Mouse (Mus musculus) testis, adult 2 months (tissue): Measurements from ENCODE around the gene Oaz1. TPM values are rescaled to one million over a fixed set of nuclear protein-coding genes. Genes with fewer than 3 reads are reported as not detected.
A peak's percentile ranks its signal among the peaks of the same experiment; 100 is the strongest.
"Not testable (repeated sequence)": the region's sequence is repeated elsewhere in the genome, so short reads cannot be mapped to it uniquely, and the experiment has no call there.

Experiments used
- H3K27ac ChIP-seq: fragments of 200-500 bp; 2 replicates; pipeline ENCODE4 v1.5.1; 2012; ENCODE audit warnings: low read depth, low read length; ENCODE audit not compliant: control insufficient read depth, insufficient read depth
- H3K27me3 ChIP-seq: fragments of 200-500 bp; 2 replicates; pipeline ENCODE4 v1.6.1; 2012; ENCODE audit warnings: mild to moderate bottlenecking, low read length, moderate library complexity; ENCODE audit not compliant: control insufficient read depth, insufficient read depth
- H3K36me3 ChIP-seq: fragments of 200-500 bp; 2 replicates; pipeline ENCODE4 v1.6.1; 2012; ENCODE audit warnings: mild to moderate bottlenecking, low read length; ENCODE audit not compliant: control insufficient read depth, insufficient read depth
- H3K4me1 ChIP-seq: fragments of 200-500 bp; 2 replicates; pipeline ENCODE4 v1.6.1; 2012; ENCODE audit warnings: low read length; ENCODE audit not compliant: control insufficient read depth, insufficient read depth
- H3K4me3 ChIP-seq: fragments of 200-500 bp; 2 replicates; pipeline ENCODE4 v1.5.1; 2012; ENCODE audit warnings: low read depth, mild to moderate bottlenecking, low read length, moderate library complexity, mixed read lengths; ENCODE audit not compliant: control insufficient read depth
- CTCF ChIP-seq: fragments of 200-500 bp; IDR thresholded peaks from 2 replicates; pipeline ENCODE4 v1.5.1; 2012; ENCODE audit warnings: low read depth, mild to moderate bottlenecking, inconsistent platforms, low read length, moderate library complexity; ENCODE audit not compliant: control insufficient read depth, insufficient read depth, insufficient replicate concordance
- POLR2A ChIP-seq: fragments of 200-500 bp; IDR thresholded peaks from 2 replicates; pipeline ENCODE4 v1.6.1; 2012; ENCODE audit warnings: low read depth, mild to moderate bottlenecking, inconsistent platforms, low read length, moderate library complexity; ENCODE audit not compliant: control insufficient read depth
- polyA plus RNA-seq: library from polyadenylated mRNA; depleted of rRNA; stranded (reverse); fragments of >200 nt; gene quantifications from 2 replicates; pipeline ENCODE4 v1.2.3, GENCODE M21; 2012

Gene Oaz1
- polyA plus RNA-seq, 1 experiment, result 275 TPM

- Histone ChIP-seq H3K4me1 (peaks cover 39% of the 10 kb centered on the region), H3K27me3 (no peaks in the 10 kb centered on the region), H3K4me3 (peak overlapping the region; percentile 37), H3K27ac (peak overlapping the region; percentile 55), H3K36me3 (no peaks in the 10 kb centered on the region; the same call in 1 of the 2 replicates)
- TF ChIP-seq POLR2A (no peak; the same call in 1 of the 2 replicates), CTCF (no peak)
Measured at GRCm38 (mm10) chr10:80808099-80808984, 18.1 kb upstream of the Oaz1 start.

GRCm38 (mm10) chr10:80808985-80809632 is 17.3 kb upstream of the Oaz1 start:
- TF ChIP-seq CTCF, result no peak
- no peak for TF ChIP-seq POLR2A
- H3K36me3 ChIP-seq, result no peaks in the 10 kb centered on the region

DNA sequence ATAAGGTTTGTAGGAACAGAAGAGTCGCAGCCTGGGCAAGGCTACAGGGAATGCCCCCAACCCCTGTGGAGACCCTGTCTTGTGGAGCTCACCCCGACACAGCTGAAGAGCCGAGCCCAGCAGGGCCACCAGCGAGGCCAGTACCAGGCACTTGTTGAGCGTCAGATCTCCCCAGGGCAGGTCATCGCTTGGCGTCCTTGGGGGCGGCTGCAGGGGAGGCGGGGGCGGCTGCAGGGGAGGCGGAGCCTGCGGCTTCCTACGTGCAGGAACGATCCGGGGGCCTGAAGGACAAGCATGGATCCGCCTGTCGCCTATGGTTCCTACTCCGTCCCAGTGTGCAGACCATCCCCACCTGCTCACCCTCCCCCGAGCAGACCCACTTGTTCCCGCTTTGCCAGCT is 16.4 kb upstream of the Oaz1 start:
- TF ChIP-seq CTCF (no peak), POLR2A (no peak)
- Histone ChIP-seq H3K4me3 (no peak overlapping the region), H3K36me3 (no peaks in the 10 kb centered on the region), H3K4me1 (peaks cover 39% of the 10 kb centered on the region), H3K27me3 (no peaks in the 10 kb centered on the region), H3K27ac (no peak overlapping the region)

More at GRCm38 (mm10) chr10:80808985-80809632, 17.3 kb upstream of the Oaz1 start:
- Histone ChIP-seq H3K4me1 (peaks cover 39% of the 10 kb centered on the region), H3K27me3 (no peaks in the 10 kb centered on the region), H3K27ac (peak overlapping the region; percentile 55; the same call in 1 of the 2 replicates), H3K4me3 (peak overlapping the region; percentile 37)

GRCm38 (mm10) chr10:80812391-80813041 is 13.9 kb upstream of the Oaz1 start:
- no peak overlapping the region for H3K4me3 ChIP-seq
- H3K36me3 ChIP-seq, result no peaks in the 10 kb centered on the region
- TF ChIP-seq POLR2A (no peak), CTCF (no peak)
- H3K27ac ChIP-seq, result no peak overlapping the region
- no peaks in the 10 kb centered on the region for H3K27me3 ChIP-seq
- peaks cover 18% of the 10 kb centered on the region for H3K4me1 ChIP-seq

DNA sequence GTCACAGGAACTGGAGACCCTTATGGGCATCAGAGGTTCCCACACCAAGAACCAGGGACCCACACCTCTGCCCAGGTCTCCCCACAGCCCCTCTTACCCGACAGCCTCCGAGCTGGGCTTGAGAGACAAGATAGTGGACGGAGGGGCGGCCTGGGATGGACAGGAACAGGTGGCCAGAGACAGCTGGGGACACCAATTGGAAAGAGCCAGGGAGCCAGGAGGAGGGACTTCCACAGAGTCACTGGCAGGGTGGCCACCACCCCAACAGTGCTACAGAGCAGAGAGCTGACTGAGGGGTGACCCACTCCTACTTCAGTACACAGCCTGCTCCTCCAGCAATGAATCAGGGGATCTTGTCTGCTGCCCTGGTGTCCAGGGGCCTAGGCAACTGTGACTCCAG is 13.1 kb upstream of the Oaz1 start, which contains the start of gene Jsrp1:
Gene Jsrp1 (minus strand): TSS at position 133 of the 400 bp plus-strand sequence.
- H3K27me3 ChIP-seq, result no peaks in the 10 kb centered on the region

DNA sequence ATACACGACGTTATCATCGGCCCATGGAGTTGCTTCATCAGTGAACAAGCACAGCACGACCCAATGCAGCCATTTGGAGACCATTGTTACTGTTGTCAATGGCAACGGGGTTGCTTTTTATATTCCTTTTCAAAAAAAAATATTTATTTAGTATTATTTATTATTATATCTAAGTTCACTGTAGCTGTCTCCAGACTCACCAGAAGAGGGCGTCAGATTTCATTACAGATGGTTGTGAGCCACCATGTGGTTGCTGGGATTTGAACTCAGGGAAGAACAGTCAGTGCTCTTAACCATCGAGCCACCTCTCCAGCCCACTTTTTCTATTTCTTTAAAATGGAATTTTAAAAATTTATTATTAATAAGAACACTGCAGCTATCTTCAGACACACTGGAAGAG is 11.7 kb upstream of the Oaz1 start:
- H3K27me3 ChIP-seq, result no peaks in the 10 kb centered on the region
- no peaks in the 10 kb centered on the region for H3K36me3 ChIP-seq
- TF ChIP-seq POLR2A (no peak), CTCF (no peak)
- peaks cover 2% of the 10 kb centered on the region for H3K4me1 ChIP-seq
- H3K4me3 ChIP-seq, result no peak overlapping the region
- H3K27ac ChIP-seq, result no peak overlapping the region

More for the DNA sequence above, 13.1 kb upstream of the Oaz1 start, which contains the start of gene Jsrp1:
- peaks cover 11% of the 10 kb centered on the region for H3K4me1 ChIP-seq
- no peaks in the 10 kb centered on the region for H3K36me3 ChIP-seq
- no peak within 1 kb of the TSS for H3K27ac ChIP-seq
- no peak within 1 kb of the TSS for H3K4me3 ChIP-seq
- TF ChIP-seq CTCF (no peak), POLR2A (no peak)

DNA sequence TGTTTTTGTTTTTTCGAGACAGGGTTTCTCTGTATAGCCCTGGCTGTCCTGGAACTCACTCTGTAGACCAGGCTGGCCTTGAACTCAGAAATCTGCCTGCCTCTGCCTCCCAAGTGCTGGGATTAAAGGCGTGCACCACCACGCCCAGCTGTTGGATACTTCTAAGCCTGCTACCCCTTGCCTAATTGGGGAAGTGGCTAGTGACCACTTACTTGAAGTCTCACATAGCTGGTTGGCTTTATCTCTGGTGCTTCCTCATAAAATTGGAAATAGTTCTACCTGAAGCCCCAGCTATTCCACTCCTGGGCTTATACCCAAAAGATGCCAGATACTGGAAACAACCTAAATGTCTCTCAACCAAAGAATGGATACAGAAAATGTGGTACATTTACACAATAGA is 10.2 kb upstream of the Oaz1 start:
- H3K4me3 ChIP-seq, H3K36me3 ChIP-seq, H3K4me1 ChIP-seq, H3K27ac ChIP-seq, H3K27me3 ChIP-seq: not testable (repeated sequence)
